Mouse (Mus musculus) brain, embryonic 14.5 days (tissue): Measurements from ENCODE around the gene Dnah17. TPM values are rescaled to one million over a fixed set of nuclear protein-coding genes. Genes with fewer than 3 reads are reported as not detected.
A peak's percentile ranks its signal among the peaks of the same experiment; 100 is the strongest.

Experiments used
- DNase-seq: peaks from one replicate; pipeline ENCODE4 v3.0.0-alpha.2; 2011; ENCODE audit warnings: low read depth
- CTCF ChIP-seq: fragments of 200-500 bp; IDR thresholded peaks from 2 replicates; pipeline ENCODE4 v1.5.1; 2012; ENCODE audit warnings: inconsistent platforms, mild to moderate bottlenecking, moderate library complexity, borderline replicate concordance; ENCODE audit not compliant: insufficient read depth, insufficient read length; ENCODE audit errors: extremely low read depth
- POLR2A ChIP-seq: fragments of 200-500 bp; IDR thresholded peaks from 2 replicates; pipeline ENCODE4 v1.6.1; 2012; ENCODE audit warnings: mild to moderate bottlenecking, inconsistent platforms, borderline replicate concordance; ENCODE audit not compliant: poor library complexity, insufficient read depth, insufficient read length, severe bottlenecking; ENCODE audit errors: extremely low read depth
- polyA plus RNA-seq: library from polyadenylated mRNA; depleted of rRNA; stranded (reverse); fragments of >200 nt; gene quantifications from 2 replicates; pipeline ENCODE4 v1.2.3, GENCODE M21; 2012

Dnah17 gene
- polyA plus RNA-seq, 1 experiment: 0.19 TPM

- no peak for DNase-seq
- TF ChIP-seq CTCF: no peak
- no peak for TF ChIP-seq POLR2A
Measured at GRCm38 (mm10) chr11:118140771-118141565, 10.5 kb upstream of the Dnah17 start.

GRCm38 (mm10) chr11:118138347-118138746 is 7.9 kb upstream of the Dnah17 start:
- TF ChIP-seq POLR2A (no peak), CTCF (no peak)
- DNase-seq: no peak

GRCm38 (mm10) chr11:118136172-118136632 is 5.8 kb upstream of the Dnah17 start:
- DNase-seq: no peak
- TF ChIP-seq POLR2A (no peak), CTCF (no peak)

GRCm38 (mm10) chr11:118135271-118135670 is 4.8 kb upstream of the Dnah17 start:
- DNase-seq: no peak
- TF ChIP-seq POLR2A (no peak), CTCF (no peak)

- TF ChIP-seq POLR2A: no peak
- DNase-seq: peak; percentile 91
Measured at GRCm38 (mm10) chr11:118133752-118134169, 3.3 kb upstream of the Dnah17 start.

GRCm38 (mm10) chr11:118133133-118133751 is 2.8 kb upstream of the Dnah17 start:
- TF ChIP-seq POLR2A (no peak), CTCF (no peak)
- peak; percentile 42 for DNase-seq

- DNase-seq: no peak
- TF ChIP-seq CTCF (no peak), POLR2A (no peak)
Measured at GRCm38 (mm10) chr11:118132136-118132535, 1.7 kb upstream of the Dnah17 start.

- no peak for TF ChIP-seq CTCF
- TF ChIP-seq POLR2A: no peak
Measured at GRCm38 (mm10) chr11:118129812-118130211, 622 bp downstream of the Dnah17 start.

GRCm38 (mm10) chr11:118121592-118121991 is 8.8 kb downstream of the Dnah17 start:
- no peak for DNase-seq
- no peak for TF ChIP-seq POLR2A
- no peak for TF ChIP-seq CTCF

More at GRCm38 (mm10) chr11:118129812-118130211, 622 bp downstream of the Dnah17 start:
- DNase-seq: no peak

GRCm38 (mm10) chr11:118118777-118119176 is 11.7 kb downstream of the Dnah17 start:
- DNase-seq: no peak
- no peak for TF ChIP-seq CTCF
- TF ChIP-seq POLR2A: no peak

GRCm38 (mm10) chr11:118114581-118115110 is 15.8 kb downstream of the Dnah17 start:
- DNase-seq: no peak

GRCm38 (mm10) chr11:118113516-118114205 is 16.8 kb downstream of the Dnah17 start:
- DNase-seq: no peak
- TF ChIP-seq CTCF (no peak), POLR2A (no peak)

More at GRCm38 (mm10) chr11:118114581-118115110, 15.8 kb downstream of the Dnah17 start:
- TF ChIP-seq POLR2A (no peak), CTCF (no peak)

- TF ChIP-seq POLR2A: no peak
- TF ChIP-seq CTCF: peak; percentile 98
- DNase-seq: peak; percentile 82
Measured at GRCm38 (mm10) chr11:118104001-118104400, 26.4 kb downstream of the Dnah17 start.
